Mouse (Mus musculus): ENCODE measurements at regions not wholly inside any gene's neighbourhood (a gene's known extent, or its start where the extent isn't known, plus 50 kb on each side); places are given as distances from the start of the nearest gene placed in this dataset.
A peak's percentile ranks its signal among the peaks of the same experiment; 100 is the strongest.

DNA sequence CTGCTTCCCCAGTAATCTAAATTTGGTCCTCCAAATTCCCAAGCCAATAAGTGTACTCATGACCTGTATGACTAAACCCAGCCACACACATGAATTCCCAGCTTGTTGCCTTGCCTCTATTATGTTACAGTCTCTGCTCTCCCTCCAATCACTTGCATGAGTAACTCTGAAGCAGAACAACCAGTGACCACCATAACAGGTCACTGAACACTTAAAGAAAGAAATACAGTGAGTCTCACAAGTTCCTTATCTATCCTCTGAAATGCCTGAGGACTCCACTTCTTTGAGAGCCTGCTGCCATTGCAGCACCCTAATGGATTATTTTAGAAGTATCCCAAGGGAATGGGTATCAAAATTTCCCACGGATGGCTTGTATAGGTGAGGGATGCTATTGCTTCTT lies 909.7 kb downstream of the Sorcs3 start:
- no peaks in the 10 kb centered on the region for H3K36me3 ChIP-seq (ENCODE audit: control insufficient read depth, insufficient read depth, low read length)
- DNase-seq (ENCODE audit: low spot score) (no peak), ATAC-seq (ENCODE audit: insufficient read depth, low FRiP score, low TSS enrichment) (no peak)
- no peak overlapping the region for H3K4me3 ChIP-seq (ENCODE audit: low read depth, low read length)
- 52% methylated on average over 1 of the region's 1 CpGs for WGBS
- H3K27me3 ChIP-seq (ENCODE audit: control insufficient read depth, insufficient read depth, low read length) = no peaks in the 10 kb centered on the region
- H3K4me1 ChIP-seq (ENCODE audit: control insufficient read depth, insufficient read depth, low read length) = no peaks in the 10 kb centered on the region
- H3K4me2 ChIP-seq (ENCODE audit: low read depth) = no peak overlapping the region
- no peak overlapping the region for H3K27ac ChIP-seq (ENCODE audit: low read depth, low read length)
- H3K9me3 ChIP-seq (ENCODE audit: control insufficient read depth, low read length) = no peaks in the 10 kb centered on the region
- H3K9ac ChIP-seq (ENCODE audit: low read length) = no peak overlapping the region

DNA sequence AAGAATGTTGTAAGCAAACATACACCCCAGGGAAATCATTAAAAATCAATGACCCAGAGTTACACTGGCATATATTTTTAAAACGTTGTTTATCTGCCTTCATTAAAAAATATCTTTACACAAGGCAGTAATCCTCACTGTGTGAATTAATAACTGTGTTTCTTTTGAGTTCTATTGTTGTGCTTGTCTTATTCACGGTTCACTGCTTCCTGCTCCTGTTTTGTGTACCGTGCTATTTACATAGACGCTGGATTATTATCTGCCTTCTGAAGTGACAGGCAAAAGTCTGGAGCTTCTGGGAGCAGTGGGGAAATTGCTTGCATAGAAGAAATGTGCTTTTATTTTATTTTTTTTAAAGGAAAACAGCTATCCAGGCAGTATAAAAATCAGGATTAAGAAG lies 925.8 kb downstream of the Sorcs3 start:
- Histone ChIP-seq H3K27me3 (ENCODE audit: control insufficient read depth, insufficient read depth, low read length) (no peaks in the 10 kb centered on the region), H3K27ac (ENCODE audit: low read depth, low read length) (no peak overlapping the region)

DNA sequence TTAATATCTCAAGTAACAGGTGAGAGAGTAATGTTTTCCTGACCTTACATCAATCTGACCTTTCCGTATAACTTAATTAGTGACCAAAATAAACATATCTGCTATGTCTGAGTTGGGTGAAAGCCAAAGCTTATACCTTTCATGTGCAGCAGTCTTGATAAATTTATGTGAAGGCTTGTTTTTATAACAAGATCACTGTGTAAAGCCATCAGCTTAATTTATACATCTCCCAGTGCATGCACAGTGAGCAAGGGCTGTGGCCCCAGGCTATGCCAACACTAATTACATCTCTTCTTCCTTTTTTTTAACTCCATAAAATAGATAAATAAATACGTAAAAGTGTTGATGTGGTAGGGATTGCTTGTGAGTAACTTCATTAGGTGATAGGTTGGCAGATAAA lies 966.3 kb downstream of the Sorcs3 start:
- Histone ChIP-seq H3K9me3 (ENCODE audit: control insufficient read depth, low read length) (no peaks in the 10 kb centered on the region), H3K36me3 (ENCODE audit: control insufficient read depth, insufficient read depth, low read length) (no peaks in the 10 kb centered on the region), H3K27me3 (ENCODE audit: control insufficient read depth, insufficient read depth, low read length) (no peaks in the 10 kb centered on the region), H3K4me3 (ENCODE audit: low read depth, low read length) (no peak overlapping the region), H3K4me1 (ENCODE audit: control insufficient read depth, insufficient read depth, low read length) (no peaks in the 10 kb centered on the region), H3K4me2 (ENCODE audit: low read depth) (no peak overlapping the region), H3K27ac (ENCODE audit: low read depth, low read length) (no peak overlapping the region), H3K9ac (ENCODE audit: low read length) (no peak overlapping the region)
- WGBS = 79% methylated on average over 2 of the region's 2 CpGs
- ATAC-seq (ENCODE audit: insufficient read depth, low FRiP score, low TSS enrichment) = no peak
- no peak for DNase-seq (ENCODE audit: low spot score)

More for the DNA sequence above, 925.8 kb downstream of the Sorcs3 start:
- 48% methylated on average over 4 of the region's 4 CpGs for WGBS
- no peak overlapping the region for H3K4me2 ChIP-seq (ENCODE audit: low read depth)
- no peak for ATAC-seq (ENCODE audit: insufficient read depth, low FRiP score, low TSS enrichment)
- no peak for DNase-seq (ENCODE audit: low spot score)
- no peak overlapping the region for H3K9ac ChIP-seq (ENCODE audit: low read length)
- no peaks in the 10 kb centered on the region for H3K36me3 ChIP-seq (ENCODE audit: control insufficient read depth, insufficient read depth, low read length)
- H3K4me1 ChIP-seq (ENCODE audit: control insufficient read depth, insufficient read depth, low read length) = no peaks in the 10 kb centered on the region
- no peak overlapping the region for H3K4me3 ChIP-seq (ENCODE audit: low read depth, low read length)
- H3K9me3 ChIP-seq (ENCODE audit: control insufficient read depth, low read length) = no peaks in the 10 kb centered on the region

DNA sequence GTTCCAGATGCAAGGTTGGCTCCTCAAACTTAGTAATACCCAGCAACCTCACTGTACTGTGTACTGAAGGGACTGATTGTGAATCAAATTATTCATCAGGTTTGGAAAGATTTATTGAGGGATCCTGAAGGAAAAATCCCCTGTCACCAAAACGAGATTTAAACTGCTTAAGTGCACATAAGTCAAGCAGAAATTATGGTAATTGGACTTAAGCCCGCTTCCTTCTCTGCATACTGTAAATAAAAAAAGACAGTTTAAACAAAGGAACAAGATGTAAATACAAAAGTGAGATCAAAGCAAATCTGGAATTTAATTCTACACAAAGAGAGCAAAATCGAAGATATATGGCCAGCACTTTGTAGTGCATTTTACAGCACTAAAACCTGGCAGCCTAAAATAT lies 1002.1 kb downstream of the Sorcs3 start:
- H3K27ac ChIP-seq (ENCODE audit: low read depth, low read length) = no peak overlapping the region
- no peaks in the 10 kb centered on the region for H3K4me1 ChIP-seq (ENCODE audit: control insufficient read depth, insufficient read depth, low read length)
- H3K27me3 ChIP-seq (ENCODE audit: control insufficient read depth, insufficient read depth, low read length) = no peaks in the 10 kb centered on the region
- DNase-seq (ENCODE audit: low spot score) (no peak), ATAC-seq (ENCODE audit: insufficient read depth, low FRiP score, low TSS enrichment) (no peak)
- H3K4me3 ChIP-seq (ENCODE audit: low read depth, low read length) = no peak overlapping the region
- no peaks in the 10 kb centered on the region for H3K36me3 ChIP-seq (ENCODE audit: control insufficient read depth, insufficient read depth, low read length)
- no peaks in the 10 kb centered on the region for H3K9me3 ChIP-seq (ENCODE audit: control insufficient read depth, low read length)
- no peak overlapping the region for H3K4me2 ChIP-seq (ENCODE audit: low read depth)
- WGBS = 76% methylated on average over 3 of the region's 3 CpGs
- no peak overlapping the region for H3K9ac ChIP-seq (ENCODE audit: low read length)

DNA sequence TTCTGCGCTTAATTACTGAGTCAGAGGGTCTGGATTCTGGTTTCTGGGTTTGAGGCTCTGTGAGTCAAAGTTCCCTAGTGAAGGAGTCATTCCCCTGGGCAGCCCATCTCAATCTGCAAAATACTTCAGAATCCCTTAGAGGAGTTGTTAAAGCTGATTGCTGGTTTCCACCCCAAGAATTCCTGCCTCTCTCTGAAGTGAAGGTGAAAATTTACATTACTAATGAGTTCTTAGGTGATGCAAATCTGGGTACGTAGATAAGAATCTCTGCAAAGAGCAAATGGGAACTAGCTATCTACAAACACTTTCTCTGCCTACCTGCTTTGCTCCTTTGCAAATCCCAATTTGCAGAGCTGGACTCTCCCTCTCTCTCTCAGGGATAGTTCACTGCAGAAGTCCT lies 1036.8 kb downstream of the Sorcs3 start:
- ATAC-seq (ENCODE audit: insufficient read depth, low FRiP score, low TSS enrichment) = no peak
- no peak for DNase-seq (ENCODE audit: low spot score)
- WGBS = 43% methylated on average over 2 of the region's 2 CpGs

DNA sequence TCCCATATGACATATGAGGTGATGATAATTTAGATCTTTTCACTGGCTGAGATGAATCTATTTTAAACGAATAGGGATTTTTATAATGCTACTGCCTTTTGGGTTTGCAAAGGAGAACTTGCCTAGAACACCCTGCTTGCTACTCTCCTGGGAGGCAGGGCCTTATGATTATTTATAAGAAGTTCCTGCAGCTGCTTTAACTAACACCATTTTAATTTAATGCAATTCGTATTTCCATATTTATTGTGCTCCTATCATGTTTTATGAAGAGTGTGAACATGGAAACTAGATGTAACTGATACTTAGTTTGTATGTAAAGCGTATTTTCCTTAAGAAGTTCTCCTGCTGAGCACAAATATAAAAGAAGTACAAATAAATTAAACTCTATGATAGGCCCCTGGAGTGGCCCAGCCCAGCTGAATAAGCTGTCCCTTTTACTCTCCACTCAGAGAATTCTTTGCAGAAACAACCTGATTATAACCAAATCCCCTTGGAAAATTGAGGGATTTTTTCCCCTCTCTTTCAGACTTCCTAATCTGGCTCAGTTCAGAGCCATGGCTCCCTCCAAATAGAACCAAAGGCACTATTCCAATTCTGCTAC lies 1039.4 kb downstream of the Sorcs3 start:
- 63% methylated on average over 3 of the region's 3 CpGs for WGBS
- DNase-seq (ENCODE audit: low spot score) = no peak

More for the DNA sequence above, 1036.8 kb downstream of the Sorcs3 start:
- Histone ChIP-seq H3K9ac (ENCODE audit: low read length) (no peak overlapping the region), H3K4me2 (ENCODE audit: low read depth) (no peak overlapping the region), H3K27me3 (ENCODE audit: control insufficient read depth, insufficient read depth, low read length) (no peaks in the 10 kb centered on the region), H3K9me3 (ENCODE audit: control insufficient read depth, low read length) (no peaks in the 10 kb centered on the region), H3K4me3 (ENCODE audit: low read depth, low read length) (no peak overlapping the region), H3K36me3 (ENCODE audit: control insufficient read depth, insufficient read depth, low read length) (no peaks in the 10 kb centered on the region), H3K4me1 (ENCODE audit: control insufficient read depth, insufficient read depth, low read length) (no peaks in the 10 kb centered on the region), H3K27ac (ENCODE audit: low read depth, low read length) (no peak overlapping the region)

DNA sequence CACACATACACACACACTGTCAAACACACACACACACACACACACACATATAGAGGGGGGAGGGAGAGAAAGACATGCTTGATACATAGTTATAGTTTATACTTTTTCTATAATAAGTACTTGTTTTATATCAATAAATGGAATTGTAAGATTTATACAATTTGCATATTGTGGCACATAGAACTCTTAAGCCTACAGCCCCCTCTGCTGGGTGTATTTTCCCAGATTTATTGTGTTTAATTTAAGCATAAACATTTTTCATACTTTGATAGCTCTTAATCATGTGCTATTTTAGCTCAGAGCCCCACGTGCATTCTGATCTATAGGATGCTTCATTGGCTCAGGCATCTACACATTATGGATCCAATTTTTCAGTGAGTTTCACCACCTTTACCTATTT lies 1058.8 kb downstream of the Sorcs3 start:
- no peak for DNase-seq (ENCODE audit: low spot score)
- no peak overlapping the region for H3K4me2 ChIP-seq (ENCODE audit: low read depth)
- no peaks in the 10 kb centered on the region for H3K36me3 ChIP-seq (ENCODE audit: control insufficient read depth, insufficient read depth, low read length)
- WGBS = 83% methylated on average over 1 of the region's 1 CpGs
- H3K4me1 ChIP-seq (ENCODE audit: control insufficient read depth, insufficient read depth, low read length) = no peaks in the 10 kb centered on the region
- H3K27ac ChIP-seq (ENCODE audit: low read depth, low read length) = no peak overlapping the region
- H3K27me3 ChIP-seq (ENCODE audit: control insufficient read depth, insufficient read depth, low read length) = no peaks in the 10 kb centered on the region
- no peak overlapping the region for H3K9ac ChIP-seq (ENCODE audit: low read length)
- no peaks in the 10 kb centered on the region for H3K9me3 ChIP-seq (ENCODE audit: control insufficient read depth, low read length)
- no peak overlapping the region for H3K4me3 ChIP-seq (ENCODE audit: low read depth, low read length)
- ATAC-seq (ENCODE audit: insufficient read depth, low FRiP score, low TSS enrichment) = no peak

More for the DNA sequence above, 1039.4 kb downstream of the Sorcs3 start:
- H3K4me1 ChIP-seq (ENCODE audit: control insufficient read depth, insufficient read depth, low read length) = no peaks in the 10 kb centered on the region
- H3K36me3 ChIP-seq (ENCODE audit: control insufficient read depth, insufficient read depth, low read length) = no peaks in the 10 kb centered on the region
- H3K9me3 ChIP-seq (ENCODE audit: control insufficient read depth, low read length) = no peaks in the 10 kb centered on the region
- no peak for ATAC-seq (ENCODE audit: insufficient read depth, low FRiP score, low TSS enrichment)
- no peak overlapping the region for H3K4me2 ChIP-seq (ENCODE audit: low read depth)
- H3K27me3 ChIP-seq (ENCODE audit: control insufficient read depth, insufficient read depth, low read length) = no peaks in the 10 kb centered on the region
- H3K4me3 ChIP-seq (ENCODE audit: low read depth, low read length) = no peak overlapping the region
- no peak overlapping the region for H3K9ac ChIP-seq (ENCODE audit: low read length)
- no peak overlapping the region for H3K27ac ChIP-seq (ENCODE audit: low read depth, low read length)

DNA sequence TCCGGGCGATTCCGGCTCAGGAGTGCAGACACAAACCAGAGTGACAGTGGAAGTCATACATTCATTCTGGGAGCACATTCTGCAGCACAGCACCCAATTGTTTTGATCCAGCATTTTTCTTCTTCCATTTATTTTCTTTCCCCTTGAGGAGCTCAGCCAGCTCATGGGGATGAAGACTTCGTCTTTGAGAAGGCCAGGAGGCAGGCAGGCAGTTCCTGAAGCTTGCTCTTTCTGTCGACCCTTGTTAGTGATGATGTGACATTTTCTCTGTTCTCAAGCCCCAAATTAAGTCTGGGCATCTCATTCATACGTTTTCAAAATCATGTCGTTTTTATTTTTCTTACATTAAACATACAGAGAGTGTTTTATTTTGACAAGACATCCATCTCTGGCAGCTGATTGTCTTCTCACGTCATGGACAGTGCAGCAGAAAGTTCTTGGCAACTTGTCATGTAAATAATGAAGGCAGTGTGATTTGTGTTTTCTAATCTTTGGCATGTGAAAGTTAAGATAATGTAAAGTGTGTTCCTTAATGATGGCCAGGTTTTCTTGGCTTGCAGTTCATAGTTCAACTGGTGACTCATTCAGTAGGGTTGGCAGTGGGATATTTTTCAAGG lies 1062.1 kb downstream of the Sorcs3 start:
- no peak for ATAC-seq (ENCODE audit: insufficient read depth, low FRiP score, low TSS enrichment)
- H3K9me3 ChIP-seq (ENCODE audit: control insufficient read depth, low read length) = no peaks in the 10 kb centered on the region
- H3K27me3 ChIP-seq (ENCODE audit: control insufficient read depth, insufficient read depth, low read length) = no peaks in the 10 kb centered on the region
- WGBS = 81% methylated on average over 8 of the region's 8 CpGs
- no peak overlapping the region for H3K4me3 ChIP-seq (ENCODE audit: low read depth, low read length)
- no peaks in the 10 kb centered on the region for H3K36me3 ChIP-seq (ENCODE audit: control insufficient read depth, insufficient read depth, low read length)
- no peak overlapping the region for H3K9ac ChIP-seq (ENCODE audit: low read length)
- no peak overlapping the region for H3K27ac ChIP-seq (ENCODE audit: low read depth, low read length)
- no peak overlapping the region for H3K4me2 ChIP-seq (ENCODE audit: low read depth)
- H3K4me1 ChIP-seq (ENCODE audit: control insufficient read depth, insufficient read depth, low read length) = no peaks in the 10 kb centered on the region
- DNase-seq (ENCODE audit: low spot score) = no peak

DNA sequence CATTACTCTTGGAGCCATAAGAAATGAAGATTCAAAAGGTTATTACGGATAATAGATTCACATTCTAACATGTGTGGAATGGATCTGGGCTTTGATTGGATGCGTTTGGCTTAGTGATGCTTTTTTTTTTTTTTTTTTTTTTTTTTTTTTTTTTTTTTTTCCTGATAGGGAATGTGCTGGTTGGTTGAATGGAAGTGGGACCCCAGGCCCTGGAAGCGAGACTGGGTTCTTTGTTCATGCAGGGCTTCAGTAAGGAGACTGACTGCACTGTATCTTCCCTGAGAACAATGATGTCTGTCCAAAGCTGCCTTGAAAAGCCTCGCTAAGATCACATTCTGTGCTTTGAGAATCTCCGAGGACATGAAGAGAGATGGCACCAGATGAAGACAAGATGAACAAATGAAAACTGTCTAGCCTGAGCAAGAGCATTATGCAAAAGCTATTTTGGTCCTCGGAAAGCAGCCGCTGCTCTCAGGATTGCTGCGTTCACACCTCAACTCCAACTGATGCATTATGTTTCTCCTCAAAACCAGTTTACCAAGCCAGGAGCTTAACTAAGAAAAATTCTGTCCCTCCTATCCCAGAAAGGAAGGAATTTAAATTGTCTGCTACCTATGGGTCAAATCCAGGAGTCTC lies 1076.9 kb downstream of the Sorcs3 start:
- Histone ChIP-seq H3K9me3 (ENCODE audit: control insufficient read depth, low read length) (no peaks in the 10 kb centered on the region), H3K27ac (ENCODE audit: low read depth, low read length) (no peak overlapping the region), H3K9ac (ENCODE audit: low read length) (no peak overlapping the region), H3K4me1 (ENCODE audit: control insufficient read depth, insufficient read depth, low read length) (no peaks in the 10 kb centered on the region), H3K4me3 (ENCODE audit: low read depth, low read length) (no peak overlapping the region), H3K4me2 (ENCODE audit: low read depth) (no peak overlapping the region), H3K27me3 (ENCODE audit: control insufficient read depth, insufficient read depth, low read length) (no peaks in the 10 kb centered on the region), H3K36me3 (ENCODE audit: control insufficient read depth, insufficient read depth, low read length) (no peaks in the 10 kb centered on the region)
- 50% methylated on average over 8 of the region's 8 CpGs for WGBS
- peak; percentile 49 for DNase-seq (ENCODE audit: low spot score)
- ATAC-seq (ENCODE audit: insufficient read depth, low FRiP score, low TSS enrichment) = no peak

All from neural tube, embryonic 11.5 days (tissue).